Mouse (Mus musculus): ENCODE data around the gene Esm1. TPM values are rescaled to one million over a fixed set of nuclear protein-coding genes. Genes with fewer than 3 reads are reported as not detected.
"Not testable (repeated sequence)": the region's sequence is repeated elsewhere in the genome, so short reads cannot be mapped to it uniquely, and the experiment has no call there.

Gene Esm1
- polyA plus RNA-seq, 1 experiment from 2014 or later = 1.8 TPM

- H3K4me3 ChIP-seq (ENCODE audit: low read depth, low read length); H3K9me3 ChIP-seq (ENCODE audit: control insufficient read depth, low read length); ATAC-seq (ENCODE audit: low read depth); H3K9ac ChIP-seq (ENCODE audit: low read depth, low read length); H3K4me1 ChIP-seq (ENCODE audit: control insufficient read depth, insufficient read depth, low read length); H3K4me2 ChIP-seq (ENCODE audit: low read depth, low read length); DNase-seq (ENCODE audit: low spot score); H3K27ac ChIP-seq (replicated peaks; ENCODE audit: low read depth, low read length); H3K36me3 ChIP-seq (ENCODE audit: control insufficient read depth, insufficient read depth, low read length); H3K27me3 ChIP-seq (replicated peaks; ENCODE audit: control insufficient read depth, insufficient read depth, low read length): not testable (repeated sequence)
- WGBS = 76% methylated on average over 6 of the region's 7 CpGs
These were observed 43.1 kb downstream of the Esm1 start for GRCm38 (mm10) chr13:113252580-113252979.

DNA sequence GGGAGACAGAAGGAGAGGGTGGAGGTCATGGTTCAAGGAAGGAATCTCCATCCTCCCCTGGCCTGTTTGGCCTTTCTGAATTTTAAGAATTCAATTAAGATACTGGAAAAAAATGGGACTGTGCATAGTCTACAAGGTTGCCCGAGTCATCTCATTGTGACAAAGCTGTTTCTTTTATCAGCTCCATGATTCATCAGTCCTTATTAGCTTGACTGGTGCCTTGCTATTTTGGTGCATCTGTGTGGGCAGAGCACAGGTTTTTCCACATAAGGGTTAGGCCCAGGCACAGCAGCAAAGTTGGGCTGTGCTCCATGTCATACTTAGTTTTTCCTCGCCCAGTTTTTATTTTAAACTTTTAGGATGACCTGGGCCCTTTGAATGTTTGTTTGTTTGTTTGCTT lies 47.3 kb downstream of the Esm1 start:
- no peaks in the 10 kb centered on the region for H3K27me3 ChIP-seq (replicated peaks; ENCODE audit: control insufficient read depth, insufficient read depth, low read length)
- WGBS = 93% methylated on average over 2 of the region's 2 CpGs
- no peak overlapping the region for H3K9ac ChIP-seq (ENCODE audit: low read depth, low read length)
- no peaks in the 10 kb centered on the region for H3K36me3 ChIP-seq (ENCODE audit: control insufficient read depth, insufficient read depth, low read length)
- H3K9me3 ChIP-seq (ENCODE audit: control insufficient read depth, low read length) = no peaks in the 10 kb centered on the region
- no peaks in the 10 kb centered on the region for H3K4me1 ChIP-seq (ENCODE audit: control insufficient read depth, insufficient read depth, low read length)
- no peak overlapping the region for H3K4me2 ChIP-seq (ENCODE audit: low read depth, low read length)
- ATAC-seq (ENCODE audit: low read depth) (no peak), DNase-seq (ENCODE audit: low spot score) (no peak)
- H3K4me3 ChIP-seq (ENCODE audit: low read depth, low read length) = no peak overlapping the region
- H3K27ac ChIP-seq (replicated peaks; ENCODE audit: low read depth, low read length) = no peak overlapping the region

DNA sequence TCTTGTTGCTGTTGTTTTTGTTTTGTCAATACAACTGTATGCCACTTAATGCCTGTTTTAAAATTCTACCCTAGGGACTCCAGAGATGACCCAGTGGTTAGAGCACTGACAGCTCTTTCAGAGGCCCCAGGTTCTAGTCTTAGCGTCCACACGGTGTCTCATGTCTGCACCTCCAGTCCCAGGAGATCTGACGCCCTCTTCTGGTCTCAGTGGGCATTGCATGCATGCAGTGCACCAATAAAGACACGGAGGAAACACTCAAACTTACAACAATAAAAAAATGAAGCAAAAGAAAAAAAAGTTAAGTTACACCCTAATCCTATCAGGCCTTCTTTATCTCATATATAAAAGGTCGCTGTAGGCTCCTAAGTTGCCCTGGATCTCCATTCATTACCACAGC lies 47.7 kb downstream of the Esm1 start:
- Histone ChIP-seq H3K9ac (ENCODE audit: low read depth, low read length) (no peak overlapping the region), H3K36me3 (ENCODE audit: control insufficient read depth, insufficient read depth, low read length) (no peaks in the 10 kb centered on the region), H3K4me1 (ENCODE audit: control insufficient read depth, insufficient read depth, low read length) (no peaks in the 10 kb centered on the region), H3K4me2 (ENCODE audit: low read depth, low read length) (no peak overlapping the region), H3K4me3 (ENCODE audit: low read depth, low read length) (no peak overlapping the region), H3K9me3 (ENCODE audit: control insufficient read depth, low read length) (no peaks in the 10 kb centered on the region), H3K27me3 (replicated peaks; ENCODE audit: control insufficient read depth, insufficient read depth, low read length) (no peaks in the 10 kb centered on the region), H3K27ac (replicated peaks; ENCODE audit: low read depth, low read length) (no peak overlapping the region)
- DNase-seq (ENCODE audit: low spot score) (no peak), ATAC-seq (ENCODE audit: low read depth) (no peak)
- WGBS = 50% methylated on average over 5 of the region's 5 CpGs

GRCm38 (mm10) chr13:113259237-113259636 lies 49.8 kb downstream of the Esm1 start:
- ATAC-seq (ENCODE audit: low read depth) = no peak
- no peaks in the 10 kb centered on the region for H3K9me3 ChIP-seq (ENCODE audit: control insufficient read depth, low read length)
- H3K36me3 ChIP-seq (ENCODE audit: control insufficient read depth, insufficient read depth, low read length) = no peaks in the 10 kb centered on the region
- no peak overlapping the region for H3K9ac ChIP-seq (ENCODE audit: low read depth, low read length)
- H3K4me3 ChIP-seq (ENCODE audit: low read depth, low read length) = no peak overlapping the region
- DNase-seq (ENCODE audit: low spot score) = no peak
- no peak overlapping the region for H3K4me2 ChIP-seq (ENCODE audit: low read depth, low read length)
- no peaks in the 10 kb centered on the region for H3K4me1 ChIP-seq (ENCODE audit: control insufficient read depth, insufficient read depth, low read length)
- 89% methylated on average over 5 of the region's 5 CpGs for WGBS
- no peak overlapping the region for H3K27ac ChIP-seq (replicated peaks; ENCODE audit: low read depth, low read length)
- no peaks in the 10 kb centered on the region for H3K27me3 ChIP-seq (replicated peaks; ENCODE audit: control insufficient read depth, insufficient read depth, low read length)

GRCm38 (mm10) chr13:113262822-113263221 lies 53.4 kb downstream of the Esm1 start:
- Histone ChIP-seq H3K4me2 (ENCODE audit: low read depth, low read length) (no peak overlapping the region), H3K9me3 (ENCODE audit: control insufficient read depth, low read length) (no peaks in the 10 kb centered on the region), H3K4me1 (ENCODE audit: control insufficient read depth, insufficient read depth, low read length) (no peaks in the 10 kb centered on the region), H3K36me3 (ENCODE audit: control insufficient read depth, insufficient read depth, low read length) (no peaks in the 10 kb centered on the region), H3K27ac (replicated peaks; ENCODE audit: low read depth, low read length) (no peak overlapping the region), H3K9ac (ENCODE audit: low read depth, low read length) (no peak overlapping the region), H3K27me3 (replicated peaks; ENCODE audit: control insufficient read depth, insufficient read depth, low read length) (no peaks in the 10 kb centered on the region), H3K4me3 (ENCODE audit: low read depth, low read length) (no peak overlapping the region)
- WGBS = 50% methylated on average over 12 of the region's 12 CpGs
- no peak for ATAC-seq (ENCODE audit: low read depth)
- peak; percentile 83 for DNase-seq (ENCODE audit: low spot score)

- no peak overlapping the region for H3K27ac ChIP-seq (replicated peaks; ENCODE audit: low read depth, low read length)
- no peak overlapping the region for H3K4me2 ChIP-seq (ENCODE audit: low read depth, low read length)
- no peaks in the 10 kb centered on the region for H3K4me1 ChIP-seq (ENCODE audit: control insufficient read depth, insufficient read depth, low read length)
- no peaks in the 10 kb centered on the region for H3K9me3 ChIP-seq (ENCODE audit: control insufficient read depth, low read length)
- DNase-seq (ENCODE audit: low spot score) = peak; percentile 65
- H3K9ac ChIP-seq (ENCODE audit: low read depth, low read length) = no peak overlapping the region
- no peak for ATAC-seq (ENCODE audit: low read depth)
- 25% methylated on average over 13 of the region's 13 CpGs for WGBS
- H3K36me3 ChIP-seq (ENCODE audit: control insufficient read depth, insufficient read depth, low read length) = no peaks in the 10 kb centered on the region
- no peak overlapping the region for H3K4me3 ChIP-seq (ENCODE audit: low read depth, low read length)
- H3K27me3 ChIP-seq (replicated peaks; ENCODE audit: control insufficient read depth, insufficient read depth, low read length) = no peaks in the 10 kb centered on the region
These were observed 55.8 kb downstream of the Esm1 start for GRCm38 (mm10) chr13:113265257-113265656.

DNA sequence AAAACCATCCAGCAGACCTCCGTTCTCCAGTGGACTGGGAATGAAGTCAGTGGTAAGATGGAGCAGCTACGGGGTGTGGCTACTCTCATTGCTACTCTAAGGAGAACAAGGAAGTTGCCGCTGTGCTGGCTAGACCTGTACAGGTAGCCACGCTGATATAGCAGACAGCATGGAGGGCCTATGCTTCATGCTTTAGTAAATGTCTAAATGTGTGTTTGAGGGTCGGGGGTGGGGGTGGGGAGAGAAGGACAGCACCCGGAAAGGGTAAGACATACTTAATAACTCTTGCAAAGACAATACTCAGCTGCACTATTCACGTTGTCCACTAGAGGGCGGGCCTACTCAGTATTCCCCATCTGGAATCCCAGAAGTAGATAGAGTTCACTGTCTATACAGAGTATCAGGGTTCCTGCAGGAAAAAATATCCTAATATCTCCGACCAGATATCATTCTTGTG lies 57.1 kb downstream of the Esm1 start:
- DNase-seq (ENCODE audit: low spot score) (peak; percentile 79), ATAC-seq (ENCODE audit: low read depth) (no peak)
- H3K27ac ChIP-seq (replicated peaks; ENCODE audit: low read depth, low read length) = no peak overlapping the region
- H3K9ac ChIP-seq (ENCODE audit: low read depth, low read length) = no peak overlapping the region
- no peak overlapping the region for H3K4me2 ChIP-seq (ENCODE audit: low read depth, low read length)
- H3K36me3 ChIP-seq (ENCODE audit: control insufficient read depth, insufficient read depth, low read length) = no peaks in the 10 kb centered on the region
- H3K9me3 ChIP-seq (ENCODE audit: control insufficient read depth, low read length) = no peaks in the 10 kb centered on the region
- 28% methylated on average over 9 of the region's 9 CpGs for WGBS
- H3K4me1 ChIP-seq (ENCODE audit: control insufficient read depth, insufficient read depth, low read length) = no peaks in the 10 kb centered on the region
- no peaks in the 10 kb centered on the region for H3K27me3 ChIP-seq (replicated peaks; ENCODE audit: control insufficient read depth, insufficient read depth, low read length)
- H3K4me3 ChIP-seq (ENCODE audit: low read depth, low read length) = no peak overlapping the region

- no peak overlapping the region for H3K4me2 ChIP-seq (ENCODE audit: low read depth, low read length)
- DNase-seq (ENCODE audit: low spot score) (no peak), ATAC-seq (ENCODE audit: low read depth) (no peak)
- no peaks in the 10 kb centered on the region for H3K4me1 ChIP-seq (ENCODE audit: control insufficient read depth, insufficient read depth, low read length)
- no peak overlapping the region for H3K27ac ChIP-seq (replicated peaks; ENCODE audit: low read depth, low read length)
- no peaks in the 10 kb centered on the region for H3K9me3 ChIP-seq (ENCODE audit: control insufficient read depth, low read length)
- H3K36me3 ChIP-seq (ENCODE audit: control insufficient read depth, insufficient read depth, low read length) = no peaks in the 10 kb centered on the region
- WGBS = 84% methylated on average over 3 of the region's 3 CpGs
- no peak overlapping the region for H3K9ac ChIP-seq (ENCODE audit: low read depth, low read length)
- H3K4me3 ChIP-seq (ENCODE audit: low read depth, low read length) = no peak overlapping the region
- H3K27me3 ChIP-seq (replicated peaks; ENCODE audit: control insufficient read depth, insufficient read depth, low read length) = no peaks in the 10 kb centered on the region
These were observed 57.7 kb downstream of the Esm1 start for GRCm38 (mm10) chr13:113267204-113267603.

Data from embryonic facial prominence, embryonic 14.5 days (tissue).